Mouse (Mus musculus) left cerebral cortex, adult 18-20 months (tissue): ENCODE measurements around the gene Gm17677. TPM values are rescaled to one million over a fixed set of nuclear protein-coding genes. Genes with fewer than 3 reads are reported as not detected.

Source experiments
- DNase-seq, 2 experiments: peaks; one replicate each; pipeline ENCODE4 v3.0.0; 2021 to 2022; ENCODE audit warnings: low spot score in 2 of 2, mixed read lengths in 1 of 2
- long read RNA-seq, 2 experiments: library from polyadenylated mRNA; stranded (forward); transcript quantifications; one replicate each; pipeline ENCODE4 v2.0.0; 2021
- total RNA-seq, 2 experiments: library from RNA; stranded (reverse); gene quantifications; 2 replicates each; pipeline ENCODE4 v1.2.3; 2021

Gm17677 gene
- not detected for total RNA-seq
- long read RNA-seq, experiment 1 = 0 reads
- long read RNA-seq, experiment 2 = 0 reads

- DNase-seq = no peak
Observed at GRCm38 (mm10) chr9:35740749-35741148, at the start of gene Gm17677. Gene Gm17677, plus strand, starts transcription at chr9:35741049.

- DNase-seq = no peak
Observed at GRCm38 (mm10) chr9:35691924-35692323, 48.9 kb upstream of the Gm17677 start.

GRCm38 (mm10) chr9:35707265-35707664, 33.6 kb upstream of the Gm17677 start:
- no peak for DNase-seq

GRCm38 (mm10) chr9:35756843-35757242, 16.0 kb downstream of the Gm17677 start:
- DNase-seq = no peak

GRCm38 (mm10) chr9:35778009-35778408, 37.2 kb downstream of the Gm17677 start, which contains the start of gene Gm17727:
Gene Gm17727, minus strand, starts transcription at chr9:35778109.
- no peak for DNase-seq

GRCm38 (mm10) chr9:35790001-35790400, 49.2 kb downstream of the Gm17677 start, which contains the start of the genes Gm27235 and D730048I06Rik:
Gene Gm27235, minus strand, starts transcription at chr9:35790101.
Gene D730048I06Rik, minus strand, starts transcription at chr9:35790112.
- DNase-seq = no peak

Other genes starting within 250 kb of the Gm17677 start
- not detected for gene Gm1113, start 222.8 kb upstream of the Gm17677 start, total RNA-seq
- 10 to 100 TPM; 17.7 to 18.4 TPM for gene Ddx25, start 182.5 kb upstream of the Gm17677 start, total RNA-seq
- 10 to 100 TPM; 12.0 to 12.1 TPM for gene Pus3, start 182.5 kb upstream of the Gm17677 start, total RNA-seq
- gene Pate2, start 170.8 kb upstream of the Gm17677 start, total RNA-seq = under 1 TPM; 0.93 to 0.98 TPM
- gene Hyls1, start 170.7 kb upstream of the Gm17677 start, total RNA-seq = 1 to 10 TPM; 9.0 to 9.1 TPM
- not detected for gene Pate4, start 129.1 kb upstream of the Gm17677 start, total RNA-seq
- not detected for gene Pate3, start 92.8 kb upstream of the Gm17677 start, total RNA-seq
- not detected for gene Pate1, start 53.7 kb upstream of the Gm17677 start, total RNA-seq
- not detected for gene Gm17727, start 37.1 kb downstream of the Gm17677 start, total RNA-seq
- gene Gm27235, start 49.1 kb downstream of the Gm17677 start, total RNA-seq = not detected
- not detected for gene D730048I06Rik, start 49.1 kb downstream of the Gm17677 start, total RNA-seq
- not detected for gene 9230110F15Rik, start 103.1 kb downstream of the Gm17677 start, total RNA-seq
- gene 9230113P08Rik, start 167.4 kb downstream of the Gm17677 start, total RNA-seq = not detected